Mouse (Mus musculus): ENCODE results near the gene Ankef1.

DNA sequence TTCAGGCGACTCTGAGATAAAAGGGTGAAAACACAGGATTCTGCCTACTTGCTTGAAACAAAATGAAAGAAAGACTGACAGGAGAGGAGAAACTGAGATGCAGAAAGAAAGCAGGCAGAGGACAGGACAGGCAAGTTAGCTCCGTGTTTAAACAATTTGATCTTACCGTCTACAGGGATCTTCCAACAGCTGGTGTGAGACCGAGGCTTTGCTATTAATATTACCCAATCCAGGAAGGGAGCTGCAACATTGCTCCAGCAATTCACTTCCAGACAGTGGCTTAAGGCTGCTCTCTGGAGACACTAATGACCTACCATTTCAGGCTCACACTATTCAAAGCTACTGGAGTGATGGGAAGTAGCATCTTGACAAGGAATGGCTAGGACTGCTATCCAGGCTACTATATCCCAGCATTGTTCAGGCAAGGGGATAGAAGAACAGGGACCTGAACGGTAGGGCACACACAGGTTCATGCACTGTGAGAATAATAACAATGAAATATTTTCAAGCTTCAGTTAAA, 99.0 kb downstream of the Ankef1 start:
- TF ChIP-seq CTCF (IDR thresholded peaks at IDR 0.05; ENCODE audit: low read depth, low read length) (no peak), EP300 (IDR thresholded peaks at IDR 0.05; ENCODE audit: insufficient read depth, low read depth, low read length) (no peak), POLR2A (IDR thresholded peaks at IDR 0.05; ENCODE audit: insufficient read depth, low read length) (no peak)

All from ES-Bruce4 (cell line).